Mouse (Mus musculus): ENCODE results near the gene Bdh1. TPM values are rescaled to one million over a fixed set of nuclear protein-coding genes. Genes with fewer than 3 reads are reported as not detected.

Gene Bdh1
- polyA plus RNA-seq, 2 experiments, result 48.9 to 91.3 TPM

- Histone ChIP-seq H3K27ac (no peak overlapping the region), H3K4me2 (ENCODE audit: low read depth) (no peak overlapping the region), H3K4me1 (replicated peaks; ENCODE audit: control insufficient read depth in 2 of 2, insufficient read depth in 2 of 2, low read length in 1 of 2) (peaks cover 0 to 5% of the 10 kb centered on the region in 2 experiments; a peak in 2 of 4 replicates), H3K9me3 (ENCODE audit: control insufficient read depth, low read length) (no peaks in the 10 kb centered on the region), H3K36me3 (replicated peaks; ENCODE audit: control insufficient read depth, insufficient read depth, low read depth) (no peaks in the 10 kb centered on the region), H3K9ac (replicated peaks) (no peak overlapping the region), H3K27me3 (ENCODE audit: control insufficient read depth, insufficient read depth, low read length) (no peaks in the 10 kb centered on the region), H3K4me3 (ENCODE audit: insufficient read depth in 1 of 2, low read depth in 2 of 2, low read length in 2 of 2) (no peak overlapping the region)
- DNase-seq (ENCODE audit: low read depth in 3 of 3, low spot score in 3 of 3) (no peak), ATAC-seq (ENCODE audit: insufficient read depth) (no peak)
- TF ChIP-seq CTCF (IDR thresholded peaks at IDR 0.05; ENCODE audit: low read depth) (no peak), EP300 (IDR thresholded peaks at IDR 0.05; ENCODE audit: low read depth) (no peak)
- 65% methylated on average over 14 of the region's 14 CpGs for WGBS (ENCODE audit: insufficient replicate concordance)
Observed at GRCm38 (mm10) chr16:31501751-31502365, 79.8 kb downstream of the Bdh1 start.

GRCm38 (mm10) chr16:31506665-31507456 is 84.8 kb downstream of the Bdh1 start:
- ATAC-seq (ENCODE audit: insufficient read depth), result peak; percentile 63
- Histone ChIP-seq H3K4me3 (ENCODE audit: insufficient read depth in 1 of 2, low read depth in 2 of 2, low read length in 2 of 2) (no peak overlapping the region), H3K36me3 (replicated peaks; ENCODE audit: control insufficient read depth, insufficient read depth, low read depth) (no peaks in the 10 kb centered on the region), H3K9ac (replicated peaks) (no peak overlapping the region), H3K27me3 (ENCODE audit: control insufficient read depth, insufficient read depth, low read length) (no peaks in the 10 kb centered on the region), H3K9me3 (ENCODE audit: control insufficient read depth, low read length) (no peaks in the 10 kb centered on the region), H3K4me2 (ENCODE audit: low read depth) (peak overlapping the region; percentile 44), H3K27ac (no peak overlapping the region), H3K4me1 (replicated peaks; ENCODE audit: control insufficient read depth in 2 of 2, insufficient read depth in 2 of 2, low read length in 1 of 2) (peaks cover 11 to 31% of the 10 kb centered on the region in 2 experiments)
- no peak for TF ChIP-seq CTCF (IDR thresholded peaks at IDR 0.05; ENCODE audit: low read depth)
- TF ChIP-seq EP300 (IDR thresholded peaks at IDR 0.05; ENCODE audit: low read depth), result no peak
- DNase-seq (ENCODE audit: low read depth in 3 of 3, low spot score in 3 of 3), result peak in 2 of 3 experiments; percentile 26 to 27
- WGBS (ENCODE audit: insufficient replicate concordance), result 26% methylated on average over 10 of the region's 10 CpGs

- Histone ChIP-seq H3K4me3 (ENCODE audit: insufficient read depth in 1 of 2, low read depth in 2 of 2, low read length in 2 of 2) (no peak overlapping the region), H3K4me1 (replicated peaks; ENCODE audit: control insufficient read depth in 2 of 2, insufficient read depth in 2 of 2, low read length in 1 of 2) (peaks cover 11 to 31% of the 10 kb centered on the region in 2 experiments), H3K9me3 (ENCODE audit: control insufficient read depth, low read length) (no peaks in the 10 kb centered on the region), H3K4me2 (ENCODE audit: low read depth) (peak overlapping the region; percentile 44), H3K27ac (no peak overlapping the region), H3K27me3 (ENCODE audit: control insufficient read depth, insufficient read depth, low read length) (no peaks in the 10 kb centered on the region), H3K9ac (replicated peaks) (no peak overlapping the region), H3K36me3 (replicated peaks; ENCODE audit: control insufficient read depth, insufficient read depth, low read depth) (no peaks in the 10 kb centered on the region)
- DNase-seq (ENCODE audit: low read depth in 3 of 3, low spot score in 3 of 3), result peak; percentile 15 to 41 (median 40)
- ATAC-seq (ENCODE audit: insufficient read depth), result peak; percentile 75
- 16% methylated on average over 6 of the region's 6 CpGs for WGBS (ENCODE audit: insufficient replicate concordance)
- TF ChIP-seq EP300 (IDR thresholded peaks at IDR 0.05; ENCODE audit: low read depth), result no peak
- no peak for TF ChIP-seq CTCF (IDR thresholded peaks at IDR 0.05; ENCODE audit: low read depth)
Observed at GRCm38 (mm10) chr16:31507457-31507755, 85.3 kb downstream of the Bdh1 start.

GRCm38 (mm10) chr16:31507794-31508526 is 85.9 kb downstream of the Bdh1 start:
- peaks cover 11 to 31% of the 10 kb centered on the region in 2 experiments for H3K4me1 ChIP-seq (replicated peaks; ENCODE audit: control insufficient read depth in 2 of 2, insufficient read depth in 2 of 2, low read length in 1 of 2)
- H3K27me3 ChIP-seq (ENCODE audit: control insufficient read depth, insufficient read depth, low read length), result no peaks in the 10 kb centered on the region
- H3K4me3 ChIP-seq (ENCODE audit: insufficient read depth in 1 of 2, low read depth in 2 of 2, low read length in 2 of 2), result no peak overlapping the region; a peak in 1 of 4 replicates
- H3K36me3 ChIP-seq (replicated peaks; ENCODE audit: control insufficient read depth, insufficient read depth, low read depth), result no peaks in the 10 kb centered on the region
- DNase-seq (ENCODE audit: low read depth in 3 of 3, low spot score in 3 of 3), result peak; percentile 61 to 69 (median 65)
- peak; percentile 73 for ATAC-seq (ENCODE audit: insufficient read depth)
- no peak overlapping the region for H3K27ac ChIP-seq
- peak overlapping the region; percentile 44 for H3K4me2 ChIP-seq (ENCODE audit: low read depth)
- TF ChIP-seq CTCF (IDR thresholded peaks at IDR 0.05; ENCODE audit: low read depth), result no peak
- TF ChIP-seq EP300 (IDR thresholded peaks at IDR 0.05; ENCODE audit: low read depth), result no peak
- no peaks in the 10 kb centered on the region for H3K9me3 ChIP-seq (ENCODE audit: control insufficient read depth, low read length)
- 17% methylated on average over 14 of the region's 14 CpGs for WGBS (ENCODE audit: insufficient replicate concordance)
- H3K9ac ChIP-seq (replicated peaks), result no peak overlapping the region

Other genes with a start within 250 kb of the Bdh1 start
- 3.2 and 4.4 TPM in 2 replicates for gene Acap2, start 221.0 kb upstream of the Bdh1 start, polyA plus RNA-seq (2012; rRNA removed)
- 4.9 and 5.1 TPM in 2 replicates for gene Acap2, start 221.0 kb upstream of the Bdh1 start, polyA plus RNA-seq (2014; fragmentation: Nextera tagmentation; extraction: Ambion mirVana)
- 6.6 and 13.0 TPM in 2 replicates for gene Ppp1r2, start 147.0 kb upstream of the Bdh1 start, polyA plus RNA-seq (2012; rRNA removed)
- 31.5 and 34.9 TPM in 2 replicates for gene Ppp1r2, start 147.0 kb upstream of the Bdh1 start, polyA plus RNA-seq (2014; fragmentation: Nextera tagmentation; extraction: Ambion mirVana)
- gene Apod, start 107.5 kb upstream of the Bdh1 start, polyA plus RNA-seq (2012; rRNA removed), result 0.11 TPM in 1 of 2 replicates, not detected in the other
- gene Apod, start 107.5 kb upstream of the Bdh1 start, polyA plus RNA-seq (2014; fragmentation: Nextera tagmentation; extraction: Ambion mirVana), result not detected in 2 replicates
- 8.1 and 12.9 TPM in 2 replicates for gene Dlg1, start 241.2 kb downstream of the Bdh1 start, polyA plus RNA-seq (2012; rRNA removed)
- gene Dlg1, start 241.2 kb downstream of the Bdh1 start, polyA plus RNA-seq (2014; fragmentation: Nextera tagmentation; extraction: Ambion mirVana), result 7.3 and 8.7 TPM in 2 replicates

Measured in liver, embryonic 14.5 days (tissue).